Mouse (Mus musculus) bone marrow, adult 2 months (tissue): ENCODE results near the gene Bcl2l10. TPM values are rescaled to one million over a fixed set of nuclear protein-coding genes. Genes with fewer than 3 reads are reported as not detected.

Source experiments
- H3K27ac ChIP-seq: fragments of 200-500 bp; 2 replicates; pipeline ENCODE4 v1.5.1; 2012; ENCODE audit warnings: low read depth, mild to moderate bottlenecking, control low read depth, inconsistent platforms, low read length; ENCODE audit not compliant: control insufficient read depth, poor library complexity, insufficient read depth
- H3K4me1 ChIP-seq: fragments of 200-500 bp; 2 replicates; pipeline ENCODE4 v1.6.1; 2011; ENCODE audit warnings: low read length; ENCODE audit not compliant: control insufficient read depth, insufficient read depth
- H3K4me3 ChIP-seq: fragments of 200-500 bp; replicated peaks from 2 replicates; pipeline ENCODE3; 2011; ENCODE audit warnings: mild to moderate bottlenecking, low read depth, low read length, control low read depth; ENCODE audit not compliant: control insufficient read depth
- CTCF ChIP-seq: fragments of 200-500 bp; IDR thresholded peaks from 2 replicates; pipeline ENCODE4 v1.5.1; 2011; ENCODE audit warnings: low read length, control low read depth; ENCODE audit not compliant: control insufficient read depth, insufficient read depth
- POLR2A ChIP-seq: fragments of 200-500 bp; IDR thresholded peaks from 2 replicates; pipeline ENCODE4 v1.6.1; 2011; ENCODE audit warnings: low read depth, mild to moderate bottlenecking, control low read depth, low read length, borderline replicate concordance; ENCODE audit not compliant: control insufficient read depth
- WGBS: fragments of 180-500 bp; shearing (Covaris S2); methylation state at CpG from one replicate; pipeline ENCODE4 v1.1.7; 2018; 5-methylcytosine and 5-hydroxymethylcytosine counted together
- polyA plus RNA-seq: library from polyadenylated mRNA; stranded (reverse); fragments of >200 nt; gene quantifications from 2 replicates; pipeline ENCODE4 v1.2.4, GENCODE M21; 2011; ENCODE audit warnings: low replicate concordance; ENCODE audit not compliant: missing spikeins, insufficient read depth, insufficient read length

Gene Bcl2l10
- polyA plus RNA-seq, 1 experiment, result not detected

- WGBS, result 80% methylated on average over 3 of the region's 3 CpGs
- H3K27ac ChIP-seq, result no peak overlapping the region
- TF ChIP-seq POLR2A, result no peak
- TF ChIP-seq CTCF, result no peak
- no peak overlapping the region for H3K4me3 ChIP-seq
- no peaks in the 10 kb centered on the region for H3K4me1 ChIP-seq
Measured at GRCm38 (mm10) chr9:75328047-75328446, 19.5 kb upstream of the Bcl2l10 start.

GRCm38 (mm10) chr9:75330821-75331220, 16.7 kb upstream of the Bcl2l10 start:
- H3K27ac ChIP-seq, result no peak overlapping the region
- H3K4me1 ChIP-seq, result no peaks in the 10 kb centered on the region
- no peak overlapping the region for H3K4me3 ChIP-seq
- WGBS, result 82% methylated on average over 8 of the region's 8 CpGs
- no peak for TF ChIP-seq POLR2A
- TF ChIP-seq CTCF, result no peak

- TF ChIP-seq POLR2A (no peak), CTCF (no peak)
- 80% methylated on average over 4 of the region's 4 CpGs for WGBS
- H3K4me3 ChIP-seq, result no peak overlapping the region
- no peaks in the 10 kb centered on the region; the same call in 1 of the 2 replicates for H3K4me1 ChIP-seq
- no peak overlapping the region for H3K27ac ChIP-seq
Measured at GRCm38 (mm10) chr9:75334440-75334839, 13.1 kb upstream of the Bcl2l10 start.

- TF ChIP-seq CTCF, result no peak
- no peak for TF ChIP-seq POLR2A
- peaks cover 2% of the 10 kb centered on the region; the same call in 1 of the 2 replicates for H3K4me1 ChIP-seq
- WGBS, result 85% methylated on average over 6 of the region's 6 CpGs
- no peak overlapping the region for H3K27ac ChIP-seq
- H3K4me3 ChIP-seq, result no peak overlapping the region
Measured at GRCm38 (mm10) chr9:75338016-75338415, 9.5 kb upstream of the Bcl2l10 start.

- 33% methylated on average over 4 of the region's 4 CpGs for WGBS
- no peak for TF ChIP-seq CTCF
- no peak for TF ChIP-seq POLR2A
Measured at GRCm38 (mm10) chr9:75342433-75342832, 5.1 kb upstream of the Bcl2l10 start.

GRCm38 (mm10) chr9:75348066-75348465, 508 bp downstream of the Bcl2l10 start:
- H3K4me1 ChIP-seq, result no peaks in the 10 kb centered on the region
- no peak overlapping the region for H3K27ac ChIP-seq
- no peak overlapping the region for H3K4me3 ChIP-seq
- TF ChIP-seq POLR2A (no peak), CTCF (no peak)
- WGBS, result 85% methylated on average over 17 of the region's 17 CpGs

More at GRCm38 (mm10) chr9:75342433-75342832, 5.1 kb upstream of the Bcl2l10 start:
- Histone ChIP-seq H3K27ac (peak overlapping the region; percentile 57; the same call in 1 of the 2 replicates), H3K4me3 (no peak overlapping the region), H3K4me1 (0 out of 2 replicates have a peak, but pooled peaks cover 2% of the 10 kb centered on the region)

- WGBS, result 83% methylated on average over 3 of the region's 3 CpGs
- TF ChIP-seq POLR2A (no peak), CTCF (no peak)
- no peaks in the 10 kb centered on the region for H3K4me1 ChIP-seq
- H3K4me3 ChIP-seq, result no peak overlapping the region
- no peak overlapping the region for H3K27ac ChIP-seq
Measured at GRCm38 (mm10) chr9:75348641-75349040, 1.1 kb downstream of the Bcl2l10 start.

- no peak overlapping the region for H3K27ac ChIP-seq
- TF ChIP-seq CTCF (no peak), POLR2A (no peak)
- no peak overlapping the region for H3K4me3 ChIP-seq
- no peaks in the 10 kb centered on the region for H3K4me1 ChIP-seq
- WGBS, result 77% methylated on average over 8 of the region's 8 CpGs
Measured at GRCm38 (mm10) chr9:75353094-75353493, 5.5 kb downstream of the Bcl2l10 start.

GRCm38 (mm10) chr9:75355783-75356182, 8.2 kb downstream of the Bcl2l10 start:
- H3K4me1 ChIP-seq, result no peaks in the 10 kb centered on the region
- TF ChIP-seq POLR2A, result no peak
- TF ChIP-seq CTCF, result no peak
- H3K4me3 ChIP-seq, result no peak overlapping the region
- WGBS, result 62% methylated on average over 4 of the region's 4 CpGs
- H3K27ac ChIP-seq, result no peak overlapping the region
